Mouse (Mus musculus) myocyte (in vitro differentiated cells): ENCODE data around the gene Bicc1.

Experiments used
- MAX ChIP-seq: IDR thresholded peaks from one replicate; pipeline ENCODE4 v1.6.1; 2011; ENCODE audit warnings: low read depth, mild to moderate bottlenecking, control low read depth
- MYOG ChIP-seq, 3 experiments: IDR thresholded peaks; one replicate each; pipeline ENCODE4 v1.6.1; 2011; ENCODE audit warnings: control low read depth in 2 of 3, low read depth in 2 of 3, mild to moderate bottlenecking in 2 of 3; ENCODE audit not compliant: insufficient read length in 2 of 3, control insufficient read depth in 1 of 3, insufficient read depth in 1 of 3
- POLR2A ChIP-seq: IDR thresholded peaks from one replicate; pipeline ENCODE4 v1.6.1; 2011; ENCODE audit warnings: low read depth, mild to moderate bottlenecking, control low read depth, moderate library complexity; ENCODE audit not compliant: insufficient read length
- POLR2AphosphoS2 ChIP-seq: IDR thresholded peaks from one replicate; pipeline ENCODE4 v1.6.1; 2011; ENCODE audit warnings: low read depth, control low read depth; ENCODE audit not compliant: insufficient read length

DNA sequence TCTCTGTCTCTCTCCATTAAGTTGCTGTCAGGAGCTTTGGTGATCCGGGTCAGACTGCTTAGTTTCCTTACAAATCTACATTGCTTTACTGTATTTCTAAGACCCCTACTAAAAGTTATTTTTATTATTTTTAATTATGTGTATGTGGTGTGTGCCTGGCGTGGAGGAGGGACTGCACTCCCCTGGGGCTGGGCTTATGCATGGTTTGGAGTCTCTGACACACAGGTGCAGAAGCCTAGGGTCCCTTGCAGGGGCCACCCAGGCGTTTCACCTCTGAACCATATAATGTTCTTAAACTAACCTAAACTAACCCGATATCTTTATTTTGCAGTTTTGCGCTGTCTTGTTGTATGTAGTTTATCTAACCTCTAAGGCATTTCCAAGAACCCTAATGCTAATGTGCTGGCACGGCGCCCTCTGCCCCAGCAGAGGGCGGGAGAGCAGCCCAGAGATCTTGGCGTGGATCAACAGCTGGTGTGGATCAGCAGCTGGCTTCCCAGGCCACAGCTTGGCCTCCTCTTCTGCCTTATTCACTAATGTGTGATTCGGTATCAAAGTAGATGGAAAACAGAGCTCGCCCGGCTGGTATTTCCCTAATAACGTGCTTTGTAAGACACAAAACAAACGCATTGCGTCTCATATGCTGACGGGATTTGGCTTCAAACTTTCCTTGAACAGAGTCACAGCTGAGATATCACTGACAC, 192.7 kb downstream of the Bicc1 start:
- TF ChIP-seq POLR2A (no peak), MAX (no peak), MYOG (IDR thresholded peaks at IDR 0.05; ENCODE audit: control insufficient read depth in 1 of 3, insufficient read depth in 1 of 3, insufficient read length in 2 of 3, low read depth in 2 of 3) (no peak), POLR2AphosphoS2 (no peak)
